Mouse (Mus musculus): ENCODE results near the gene Upp2. TPM values are rescaled to one million over a fixed set of nuclear protein-coding genes. Genes with fewer than 3 reads are reported as not detected.

Gene Upp2
- total RNA-seq, 1 experiment from 2014 or later: not detected

DNA sequence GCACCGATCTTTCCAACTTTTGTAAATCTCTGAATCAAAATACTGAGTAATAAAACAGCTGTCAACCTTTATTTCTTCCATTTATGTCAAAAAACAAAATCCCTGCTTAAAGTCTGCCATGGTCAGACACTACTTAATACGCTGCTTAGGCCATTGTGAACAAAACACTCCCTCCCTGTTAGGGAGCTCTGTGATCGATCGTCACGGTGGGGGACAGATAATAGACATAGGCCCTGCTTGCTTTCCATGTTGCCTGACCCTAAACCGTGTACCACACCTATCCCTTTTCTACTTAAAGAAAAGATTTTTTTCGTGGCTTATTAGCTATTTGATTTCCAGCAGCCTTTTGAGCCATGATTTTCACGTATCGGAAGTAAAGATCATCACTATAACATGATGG lies 95.6 kb downstream of the Upp2 start:
- no peak for ATAC-seq (ENCODE audit: extremely low read depth, insufficient number of reproducible peaks, low FRiP score, poor library complexity, severe bottlenecking)

DNA sequence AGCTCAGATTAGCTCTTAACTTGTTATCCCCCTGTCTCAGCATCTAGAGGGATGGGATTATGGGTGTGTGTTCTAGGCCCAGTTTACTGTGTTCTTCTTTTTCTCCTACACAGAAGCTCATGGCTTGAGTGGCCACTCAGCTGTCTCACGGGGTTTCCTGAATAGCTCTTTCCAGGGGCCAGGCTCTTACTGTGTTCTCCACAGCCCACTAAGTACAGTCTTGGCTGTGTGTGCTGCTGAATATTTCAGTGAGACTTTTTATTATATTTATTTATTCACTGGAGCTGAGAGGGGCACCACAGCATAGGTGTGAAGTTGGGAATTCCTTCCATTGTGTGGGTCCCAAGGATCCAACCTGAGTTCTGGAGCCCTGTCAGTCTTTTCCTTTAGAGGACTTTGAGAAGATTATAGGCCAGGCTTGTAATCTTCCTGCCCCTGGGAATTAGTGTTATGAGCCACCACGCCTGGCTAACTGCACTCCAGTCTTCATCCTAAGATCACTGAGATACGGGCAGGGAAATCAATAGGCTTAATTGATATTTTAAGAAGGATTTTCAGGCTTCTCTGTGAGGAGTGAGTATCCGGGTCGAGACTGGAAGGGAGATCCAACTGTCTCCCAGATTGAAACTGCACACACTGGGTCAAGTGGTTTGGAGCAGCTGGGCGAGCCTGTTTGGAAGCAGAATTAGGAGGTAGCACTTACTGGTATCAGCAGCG lies 96.5 kb downstream of the Upp2 start:
- no peak for ATAC-seq (ENCODE audit: extremely low read depth, insufficient number of reproducible peaks, low FRiP score, poor library complexity, severe bottlenecking)

DNA sequence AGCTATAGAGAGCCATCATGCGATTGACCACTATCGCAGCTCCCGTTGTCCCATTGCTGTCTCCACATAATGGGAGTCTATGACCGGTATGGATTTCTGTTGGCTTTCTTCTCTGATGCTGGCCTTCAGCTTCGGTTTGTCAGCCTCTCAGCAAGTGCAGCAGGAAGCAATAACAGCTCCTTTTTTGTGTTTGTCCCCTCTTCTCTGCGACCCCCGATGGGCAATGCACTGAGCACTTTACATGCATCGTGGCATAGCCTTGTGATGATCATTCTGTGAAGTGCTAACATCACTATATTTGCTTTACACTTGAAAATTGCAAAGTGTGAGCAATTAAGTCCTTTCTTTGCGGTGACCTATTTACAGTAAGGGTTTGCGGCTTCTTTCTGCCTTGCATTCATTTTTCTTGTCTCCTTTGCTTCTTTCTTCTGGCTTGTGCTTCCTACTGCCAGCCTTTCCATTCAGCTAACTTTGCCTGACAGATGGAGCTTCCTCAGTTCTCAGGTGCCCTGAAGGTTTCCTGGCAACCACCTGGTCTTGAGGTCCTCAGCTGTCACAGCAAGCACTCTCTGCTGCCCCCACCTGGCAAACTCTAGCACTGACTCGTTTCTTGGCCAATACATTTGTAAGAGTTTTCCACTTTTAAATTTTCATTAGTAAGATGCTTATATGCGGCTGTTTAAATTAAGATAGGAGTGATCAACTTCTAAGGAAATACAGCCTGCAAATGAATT lies 98.2 kb downstream of the Upp2 start:
- no peak for ATAC-seq (ENCODE audit: extremely low read depth, insufficient number of reproducible peaks, low FRiP score, poor library complexity, severe bottlenecking)

DNA sequence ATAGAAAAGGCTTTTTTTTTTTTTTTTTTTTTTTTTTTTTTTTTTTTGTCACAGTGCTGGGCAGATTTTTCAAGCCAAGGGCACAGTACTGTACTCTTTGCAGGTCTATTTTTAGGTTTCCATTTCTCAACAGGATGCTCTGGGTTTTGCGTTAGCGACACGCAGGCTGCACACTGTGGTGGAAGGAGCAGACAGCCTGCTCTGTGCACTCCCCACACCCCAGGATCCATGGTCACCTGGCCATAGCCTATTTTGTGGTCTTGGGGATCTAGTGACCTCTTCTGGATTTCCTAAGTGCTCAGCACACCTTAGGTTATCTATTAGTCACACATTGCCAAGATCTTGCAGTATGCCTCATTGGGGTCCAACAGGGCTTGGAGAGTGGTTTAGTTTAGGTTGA lies 100.2 kb downstream of the Upp2 start:
- ATAC-seq (ENCODE audit: extremely low read depth, insufficient number of reproducible peaks, low FRiP score, poor library complexity, severe bottlenecking): no peak

DNA sequence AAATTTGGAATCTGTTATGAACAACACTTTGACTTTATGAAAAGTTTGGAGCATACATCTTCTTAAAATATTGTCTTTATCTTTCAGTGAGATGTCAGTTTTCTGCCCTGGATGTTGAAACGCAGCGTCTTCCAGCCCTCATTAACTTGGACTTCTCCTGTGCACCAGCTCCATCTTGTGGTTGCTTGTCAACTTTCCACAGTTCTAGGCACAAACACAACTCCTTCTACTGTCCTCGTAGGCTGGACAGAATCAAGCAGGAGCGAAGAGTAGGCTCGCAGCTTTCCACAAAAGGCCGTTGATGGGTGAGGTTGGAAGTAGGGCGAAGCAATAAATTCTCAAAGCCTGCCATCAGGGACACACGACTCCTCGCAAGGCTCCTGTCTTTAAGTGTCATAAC lies 100.9 kb downstream of the Upp2 start:
- no peak for ATAC-seq (ENCODE audit: extremely low read depth, insufficient number of reproducible peaks, low FRiP score, poor library complexity, severe bottlenecking)

DNA sequence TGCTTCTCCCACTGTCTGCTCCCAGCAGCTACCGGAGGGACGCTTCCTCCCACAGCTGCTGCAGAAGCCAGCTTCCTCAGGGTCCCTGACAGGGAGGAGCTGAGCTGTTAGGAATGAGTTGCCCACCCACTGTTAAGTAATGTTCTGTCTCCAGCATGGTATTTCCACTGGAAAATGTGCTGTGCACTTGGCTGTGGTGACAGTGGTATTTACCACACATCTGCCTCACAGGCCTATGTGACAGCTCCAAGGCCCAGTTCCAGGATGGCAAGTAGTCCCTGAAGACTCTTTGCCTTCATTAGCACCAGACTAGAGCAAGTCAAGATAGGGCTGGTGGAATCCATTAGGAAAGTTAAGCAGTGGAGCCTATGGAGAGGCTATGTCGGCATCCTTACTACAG lies 102.0 kb downstream of the Upp2 start:
- ATAC-seq (ENCODE audit: extremely low read depth, insufficient number of reproducible peaks, low FRiP score, poor library complexity, severe bottlenecking): no peak

DNA sequence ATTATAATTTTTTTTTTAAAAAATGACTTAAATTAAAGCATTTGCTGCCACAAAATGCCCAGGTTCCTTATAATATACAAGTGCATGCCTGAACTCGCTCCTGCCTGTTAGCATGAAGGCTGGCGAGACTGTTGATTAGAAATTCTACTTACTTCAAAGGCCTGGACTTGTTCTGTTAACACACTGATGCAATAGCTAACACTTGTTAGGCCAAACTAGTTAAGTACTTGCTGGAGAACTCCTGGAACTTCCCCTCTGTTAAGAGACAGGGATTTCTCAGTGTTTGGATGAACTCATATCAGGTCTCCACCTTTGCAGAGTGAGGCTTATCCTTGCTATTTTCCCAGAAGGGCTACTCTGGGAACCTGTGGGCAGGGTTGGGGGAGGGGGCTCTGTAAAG lies 105.4 kb downstream of the Upp2 start:
- no peak for ATAC-seq (ENCODE audit: extremely low read depth, insufficient number of reproducible peaks, low FRiP score, poor library complexity, severe bottlenecking)

DNA sequence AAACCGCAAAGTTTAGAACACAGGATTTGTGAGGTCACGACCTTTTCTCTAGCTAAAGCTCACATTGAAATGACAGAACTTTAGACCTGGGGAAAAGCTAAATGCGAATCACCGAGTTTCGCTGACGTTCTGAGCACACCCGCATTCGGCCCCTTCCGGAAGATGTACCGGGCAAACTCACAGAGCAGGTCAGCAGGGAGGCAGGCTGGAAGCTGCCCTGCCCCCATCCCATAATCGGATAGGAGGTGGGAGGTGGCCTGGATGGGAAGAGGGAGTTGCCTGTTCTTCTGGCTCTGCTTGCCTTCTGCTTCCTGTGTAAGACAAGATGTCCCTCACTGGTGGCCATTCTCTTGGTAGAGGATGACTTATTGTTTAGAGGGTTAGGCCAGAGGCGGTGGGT lies 112.9 kb downstream of the Upp2 start:
- no peak for ATAC-seq (ENCODE audit: extremely low read depth, insufficient number of reproducible peaks, low FRiP score, poor library complexity, severe bottlenecking)

DNA sequence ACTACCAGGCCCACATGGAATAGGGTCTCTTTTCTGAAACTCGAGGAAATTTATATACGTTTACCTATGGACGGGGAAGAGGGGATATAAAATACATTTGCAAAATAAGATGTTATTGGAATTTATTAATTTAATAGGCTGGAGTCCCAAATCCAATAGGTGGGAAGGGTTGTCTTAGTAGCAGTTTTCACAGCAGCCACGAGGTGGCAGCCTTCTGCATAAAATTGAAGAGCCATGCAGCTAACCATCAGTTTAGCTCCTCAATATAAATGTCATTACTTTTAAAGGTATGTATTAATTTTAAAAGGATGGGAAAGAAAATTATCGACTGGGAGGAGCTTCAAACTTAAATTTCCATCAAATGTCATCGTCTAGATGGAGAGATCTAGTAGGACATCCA lies 113.7 kb downstream of the Upp2 start:
- no peak for ATAC-seq (ENCODE audit: extremely low read depth, insufficient number of reproducible peaks, low FRiP score, poor library complexity, severe bottlenecking)

DNA sequence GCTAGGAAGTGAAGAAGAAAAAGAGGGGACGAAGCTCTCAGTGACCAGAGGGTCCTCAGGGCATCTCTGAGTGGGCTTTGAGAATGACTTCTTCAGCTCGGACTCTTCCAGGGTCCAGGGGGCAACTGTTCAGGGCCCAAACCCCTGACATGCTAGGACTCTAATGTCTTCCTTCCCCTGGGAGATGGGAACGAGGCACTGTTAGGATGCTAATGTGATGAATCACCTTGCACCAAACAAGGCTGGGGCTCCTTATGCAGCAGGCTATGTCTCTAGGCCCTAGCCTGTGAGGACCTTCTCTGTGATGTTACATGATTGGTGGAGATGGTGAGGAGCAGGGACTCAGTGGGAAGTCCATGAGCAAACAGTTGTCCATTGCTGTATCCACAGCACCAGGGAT lies 114.3 kb downstream of the Upp2 start:
- ATAC-seq (ENCODE audit: extremely low read depth, insufficient number of reproducible peaks, low FRiP score, poor library complexity, severe bottlenecking): no peak

- no peak for ATAC-seq (ENCODE audit: extremely low read depth, insufficient number of reproducible peaks, low FRiP score, poor library complexity, severe bottlenecking)
Observed at GRCm38 (mm10) chr2:58697501-58697900, 130.4 kb downstream of the Upp2 start.

- ATAC-seq (ENCODE audit: extremely low read depth, insufficient number of reproducible peaks, low FRiP score, poor library complexity, severe bottlenecking): no peak
Observed at GRCm38 (mm10) chr2:58699931-58700330, 132.8 kb downstream of the Upp2 start.

GRCm38 (mm10) chr2:58700354-58700753 lies 133.3 kb downstream of the Upp2 start:
- ATAC-seq (ENCODE audit: extremely low read depth, insufficient number of reproducible peaks, low FRiP score, poor library complexity, severe bottlenecking): no peak

- ATAC-seq (ENCODE audit: extremely low read depth, insufficient number of reproducible peaks, low FRiP score, poor library complexity, severe bottlenecking): no peak
Observed at GRCm38 (mm10) chr2:58701627-58702026, 134.5 kb downstream of the Upp2 start.

- ATAC-seq (ENCODE audit: extremely low read depth, insufficient number of reproducible peaks, low FRiP score, poor library complexity, severe bottlenecking): no peak
Observed at GRCm38 (mm10) chr2:58703226-58703625, 136.1 kb downstream of the Upp2 start.

DNA sequence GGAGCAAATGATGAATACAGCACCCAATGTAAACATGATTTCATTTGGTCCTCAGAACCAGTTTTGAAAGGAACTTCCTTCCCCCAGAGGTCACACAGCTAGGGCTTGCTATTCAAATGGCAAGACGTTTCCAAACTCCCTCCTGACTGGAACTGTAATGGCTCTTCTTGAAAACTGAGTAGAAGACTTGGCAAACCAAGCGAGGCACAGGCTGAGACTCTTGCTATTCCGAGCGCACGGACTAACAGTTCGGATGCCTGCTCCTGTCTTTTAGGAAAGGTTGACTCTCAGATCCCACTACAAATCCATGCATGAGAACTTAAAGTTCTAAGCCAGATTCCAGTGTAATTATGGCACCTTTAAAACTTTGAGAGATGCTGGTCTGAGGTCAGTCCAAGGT lies 136.5 kb downstream of the Upp2 start:
- no peak for ATAC-seq (ENCODE audit: extremely low read depth, insufficient number of reproducible peaks, low FRiP score, poor library complexity, severe bottlenecking)

DNA sequence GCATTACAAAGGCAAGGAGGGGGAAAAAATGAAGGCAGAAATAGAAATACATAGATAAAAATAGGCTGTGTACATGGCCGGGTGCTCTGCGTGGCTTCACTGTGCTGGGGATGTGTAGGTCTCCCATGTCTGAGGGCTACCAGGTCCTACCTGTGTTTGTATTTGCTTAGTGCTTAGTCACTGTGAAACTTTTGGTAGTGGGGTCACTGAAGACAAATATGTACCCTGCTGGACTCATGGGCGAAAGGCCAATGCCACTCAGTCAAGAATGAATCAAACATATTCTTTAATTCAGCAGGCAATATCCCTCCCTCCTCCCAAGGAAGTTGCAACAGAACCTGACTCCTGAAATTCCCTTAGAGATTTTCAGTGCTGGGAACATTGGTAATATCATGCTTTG lies 137.5 kb downstream of the Upp2 start:
- ATAC-seq (ENCODE audit: extremely low read depth, insufficient number of reproducible peaks, low FRiP score, poor library complexity, severe bottlenecking): no peak

DNA sequence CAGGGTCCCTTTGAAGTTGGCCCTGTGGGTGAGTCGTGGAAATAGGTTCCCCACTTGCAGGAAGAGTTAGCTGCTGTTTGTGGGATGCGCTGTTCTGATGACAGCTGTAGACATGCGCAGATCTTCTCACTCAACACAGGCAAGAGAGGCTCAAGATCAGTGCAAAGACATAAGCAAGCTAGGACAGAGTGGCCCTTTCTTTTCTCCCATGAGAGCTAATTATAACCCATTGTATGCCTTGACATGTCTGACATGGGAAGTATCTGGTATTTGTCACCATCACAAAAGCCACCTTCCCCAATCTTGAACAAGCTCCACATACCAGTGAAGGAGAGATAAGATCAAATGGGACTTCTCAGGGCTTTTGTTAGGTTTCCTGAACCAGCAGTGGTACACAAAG lies 140.6 kb downstream of the Upp2 start:
- no peak for ATAC-seq (ENCODE audit: extremely low read depth, insufficient number of reproducible peaks, low FRiP score, poor library complexity, severe bottlenecking)

DNA sequence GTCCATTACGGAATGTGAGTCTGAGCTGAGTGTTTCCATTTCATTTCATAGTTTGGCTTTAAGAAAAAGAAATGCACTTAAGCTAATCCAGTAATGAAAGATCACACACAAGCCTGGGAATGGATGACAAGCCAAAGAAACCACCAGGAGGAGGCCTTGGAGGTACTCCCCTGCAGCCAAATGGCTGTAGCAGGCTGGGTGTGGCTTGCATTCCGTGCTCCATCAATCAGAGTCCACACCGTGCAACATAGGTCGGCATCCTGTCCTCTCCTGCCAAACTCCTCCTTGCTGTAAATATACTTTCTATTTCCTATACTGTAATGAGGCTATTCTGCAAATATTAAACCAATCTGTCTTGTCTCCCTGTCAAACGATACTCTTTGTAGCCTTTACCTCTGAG lies 143.1 kb downstream of the Upp2 start:
- no peak for ATAC-seq (ENCODE audit: extremely low read depth, insufficient number of reproducible peaks, low FRiP score, poor library complexity, severe bottlenecking)

GRCm38 (mm10) chr2:58711049-58711448 lies 144.0 kb downstream of the Upp2 start:
- ATAC-seq (ENCODE audit: extremely low read depth, insufficient number of reproducible peaks, low FRiP score, poor library complexity, severe bottlenecking): no peak

- ATAC-seq (ENCODE audit: extremely low read depth, insufficient number of reproducible peaks, low FRiP score, poor library complexity, severe bottlenecking): no peak
Observed at GRCm38 (mm10) chr2:58711491-58711890, 144.4 kb downstream of the Upp2 start.

All from neutrophil, adult 5-6 weeks (primary cell).